Mouse (Mus musculus) hindbrain, embryonic 11.5 days (tissue): ENCODE measurements around the gene Ripply2. TPM values are rescaled to one million over a fixed set of nuclear protein-coding genes. Genes with fewer than 3 reads are reported as not detected.

ENCODE experiments used
- ATAC-seq: fragments of 200-750 bp; cut with Nextera tagmentation; 2 replicates; pipeline ENCODE4 v1.8.0; 2017; ENCODE audit warnings: mild to moderate bottlenecking, moderate TSS enrichment, moderate library complexity; ENCODE audit not compliant: low FRiP score
- DNase-seq: peaks from one replicate; pipeline ENCODE4 v3.0.0-alpha.2; 2015; ENCODE audit warnings: low spot score
- H3K27ac ChIP-seq: fragments of 300-500 bp; sonication (generic); 2 replicates; pipeline ENCODE4 v1.5.1; 2014; ENCODE audit warnings: mild to moderate bottlenecking, low read depth, low read length
- H3K27me3 ChIP-seq: fragments of 300-500 bp; sonication (generic); 2 replicates; pipeline ENCODE4 v1.6.1; 2014; ENCODE audit warnings: mild to moderate bottlenecking, low read length, moderate library complexity, mixed read lengths; ENCODE audit not compliant: control insufficient read depth, insufficient read depth
- H3K36me3 ChIP-seq: fragments of 300-500 bp; sonication (generic); 2 replicates; pipeline ENCODE4 v1.6.1; 2014; ENCODE audit warnings: mild to moderate bottlenecking, low read length, moderate library complexity, mixed read lengths; ENCODE audit not compliant: control insufficient read depth, insufficient read depth
- H3K4me1 ChIP-seq: fragments of 300-500 bp; sonication (generic); replicated peaks from 2 replicates; pipeline ENCODE4 v1.6.1; 2014; ENCODE audit warnings: low read length, mixed read lengths; ENCODE audit not compliant: control insufficient read depth, insufficient read depth
- H3K4me2 ChIP-seq: fragments of 300-500 bp; sonication (generic); replicated peaks from 2 replicates; pipeline ENCODE4 v1.6.1; 2014; ENCODE audit warnings: mild to moderate bottlenecking, low read depth, low read length
- H3K4me3 ChIP-seq: fragments of 300-500 bp; sonication (generic); 2 replicates; pipeline ENCODE4 v1.5.1; 2014; ENCODE audit warnings: low read depth, low read length
- H3K9ac ChIP-seq: fragments of 300-500 bp; sonication (generic); 2 replicates; pipeline ENCODE4 v1.6.1; 2014; ENCODE audit warnings: low read depth, low read length
- H3K9me3 ChIP-seq: fragments of 300-500 bp; sonication (generic); 2 replicates; pipeline ENCODE4 v1.6.1; 2016; ENCODE audit warnings: low read length; ENCODE audit not compliant: control insufficient read depth
- WGBS: fragments of 180-500 bp; shearing (Covaris S2); extraction: QIAGEN DNeasy Blood & Tissue Kit; methylation state at CpG from one replicate; pipeline ENCODE4 v1.1.7; 2014; 5-methylcytosine and 5-hydroxymethylcytosine counted together
- polyA plus RNA-seq: library from polyadenylated mRNA; unstranded; fragments of >200 nt; fragmentation: Nextera tagmentation; extraction: Ambion mirVana; gene quantifications from 2 replicates; pipeline ENCODE4 v1.2.1, GENCODE M21; 2014

The Ripply2 gene
- polyA plus RNA-seq, 1 experiment from 2014 or later: 0.93 TPM

GRCm38 (mm10) chr9:86985105-86985504, 30.2 kb upstream of the Ripply2 start:
- no peak for ATAC-seq
- 72% methylated on average over 6 of the region's 6 CpGs for WGBS
- Histone ChIP-seq H3K4me2 (no peak overlapping the region), H3K4me1 (no peaks in the 10 kb centered on the region; the same call in 1 of the 2 replicates), H3K9me3 (no peaks in the 10 kb centered on the region), H3K27ac (no peak overlapping the region), H3K9ac (no peak overlapping the region), H3K4me3 (no peak overlapping the region), H3K36me3 (no peaks in the 10 kb centered on the region), H3K27me3 (no peaks in the 10 kb centered on the region)
- no peak for DNase-seq

DNA sequence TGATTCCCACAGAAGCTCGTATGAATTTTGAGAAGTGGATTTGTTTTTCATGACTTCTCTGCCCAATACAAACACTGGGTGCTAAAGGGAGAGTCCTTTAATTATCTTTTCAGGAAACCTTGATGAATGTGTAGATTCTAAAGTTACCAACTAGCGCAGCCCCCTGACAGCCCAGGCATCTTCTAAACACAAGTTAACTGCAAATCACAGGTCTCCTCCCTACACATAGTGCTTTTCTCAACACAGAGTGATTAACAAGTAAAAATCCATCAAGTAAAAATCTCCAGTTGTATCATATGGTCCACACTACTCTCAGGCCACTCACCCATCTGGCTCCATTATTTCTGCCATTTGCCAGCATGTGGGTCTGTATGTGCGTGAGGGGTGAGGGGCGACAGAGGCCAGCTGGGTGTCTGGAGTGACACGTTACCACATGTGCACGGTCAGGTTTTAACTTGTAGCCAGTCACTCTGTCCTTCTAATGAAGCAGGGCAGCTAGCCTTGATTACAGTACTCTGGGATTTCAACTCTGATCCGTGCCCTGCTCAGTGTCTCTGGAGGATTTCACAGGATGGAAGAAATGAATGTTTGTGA, 28.5 kb upstream of the Ripply2 start:
- Histone ChIP-seq H3K4me3 (no peak overlapping the region), H3K9ac (no peak overlapping the region), H3K36me3 (no peaks in the 10 kb centered on the region), H3K27me3 (no peaks in the 10 kb centered on the region), H3K4me2 (no peak overlapping the region), H3K4me1 (no peaks in the 10 kb centered on the region; the same call in 1 of the 2 replicates), H3K27ac (no peak overlapping the region), H3K9me3 (no peaks in the 10 kb centered on the region)
- DNase-seq (no peak), ATAC-seq (peak; percentile 57)
- WGBS: 59% methylated on average over 7 of the region's 7 CpGs

GRCm38 (mm10) chr9:86989822-86990221, 25.5 kb upstream of the Ripply2 start:
- Histone ChIP-seq H3K36me3 (no peaks in the 10 kb centered on the region), H3K4me2 (no peak overlapping the region), H3K27ac (no peak overlapping the region), H3K9me3 (no peaks in the 10 kb centered on the region), H3K9ac (no peak overlapping the region), H3K4me3 (no peak overlapping the region), H3K4me1 (no peaks in the 10 kb centered on the region; the same call in 1 of the 2 replicates), H3K27me3 (no peaks in the 10 kb centered on the region)
- ATAC-seq (no peak), DNase-seq (no peak)

DNA sequence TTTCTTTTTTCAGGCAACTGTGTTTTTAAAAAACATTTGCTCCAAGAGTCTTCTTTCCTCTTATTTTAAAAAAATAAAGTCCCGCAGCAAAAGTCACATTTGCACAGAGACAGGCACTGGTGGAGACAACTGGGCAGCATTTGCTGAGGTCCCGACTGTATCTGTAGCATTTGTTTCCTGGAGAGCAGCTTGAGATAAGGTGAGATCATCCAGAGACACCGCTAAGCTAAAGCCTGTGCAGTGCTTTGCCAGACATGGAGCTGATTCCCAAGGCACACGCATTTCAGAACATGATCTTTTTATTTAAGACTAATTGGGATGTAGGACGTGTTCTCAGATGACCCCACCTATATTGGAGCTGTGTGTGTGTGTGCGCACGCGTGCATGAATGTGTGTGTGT, 23.6 kb upstream of the Ripply2 start:
- Histone ChIP-seq H3K9me3 (no peaks in the 10 kb centered on the region), H3K27me3 (no peaks in the 10 kb centered on the region), H3K4me2 (no peak overlapping the region), H3K9ac (no peak overlapping the region), H3K27ac (no peak overlapping the region), H3K4me1 (no peaks in the 10 kb centered on the region; the same call in 1 of the 2 replicates), H3K4me3 (no peak overlapping the region), H3K36me3 (no peaks in the 10 kb centered on the region)
- DNase-seq (no peak), ATAC-seq (no peak)
- WGBS: 85% methylated on average over 8 of the region's 8 CpGs

DNA sequence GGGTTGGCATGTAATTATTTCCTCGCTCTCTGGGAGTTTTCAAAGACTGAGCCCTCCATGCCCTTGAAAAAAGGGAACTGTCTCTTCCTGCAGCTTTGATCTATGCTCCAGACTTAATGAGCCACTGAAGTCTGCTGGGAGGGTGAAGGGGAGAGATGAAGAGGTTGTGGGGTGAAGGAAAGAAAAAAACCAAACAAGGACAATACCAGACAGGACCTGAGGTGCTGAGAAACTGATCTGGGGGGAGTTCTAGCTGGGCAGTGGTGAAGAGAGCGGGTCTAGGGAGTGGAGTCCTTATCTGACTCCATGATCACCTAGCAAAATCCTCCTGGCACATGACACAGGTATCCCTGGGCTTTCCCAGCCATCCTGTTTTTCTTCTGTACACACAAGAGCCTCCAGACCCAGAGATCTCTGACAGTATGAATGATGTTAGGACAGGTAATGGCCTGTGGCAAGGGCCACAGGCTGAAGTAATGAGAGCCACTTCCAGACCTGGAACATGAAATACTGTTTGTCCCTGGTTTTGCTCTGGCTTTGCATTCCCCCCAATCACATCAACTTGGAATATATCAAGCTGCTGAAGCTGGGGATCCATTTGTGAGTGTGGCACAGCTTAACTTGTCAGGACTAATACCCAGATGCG, 18.2 kb upstream of the Ripply2 start:
- Histone ChIP-seq H3K27ac (no peak overlapping the region), H3K4me3 (no peak overlapping the region), H3K9me3 (no peaks in the 10 kb centered on the region), H3K9ac (no peak overlapping the region), H3K27me3 (no peaks in the 10 kb centered on the region), H3K36me3 (no peaks in the 10 kb centered on the region), H3K4me2 (no peak overlapping the region), H3K4me1 (no peaks in the 10 kb centered on the region)
- no peak for ATAC-seq
- 78% methylated on average over 3 of the region's 3 CpGs for WGBS
- DNase-seq: no peak

DNA sequence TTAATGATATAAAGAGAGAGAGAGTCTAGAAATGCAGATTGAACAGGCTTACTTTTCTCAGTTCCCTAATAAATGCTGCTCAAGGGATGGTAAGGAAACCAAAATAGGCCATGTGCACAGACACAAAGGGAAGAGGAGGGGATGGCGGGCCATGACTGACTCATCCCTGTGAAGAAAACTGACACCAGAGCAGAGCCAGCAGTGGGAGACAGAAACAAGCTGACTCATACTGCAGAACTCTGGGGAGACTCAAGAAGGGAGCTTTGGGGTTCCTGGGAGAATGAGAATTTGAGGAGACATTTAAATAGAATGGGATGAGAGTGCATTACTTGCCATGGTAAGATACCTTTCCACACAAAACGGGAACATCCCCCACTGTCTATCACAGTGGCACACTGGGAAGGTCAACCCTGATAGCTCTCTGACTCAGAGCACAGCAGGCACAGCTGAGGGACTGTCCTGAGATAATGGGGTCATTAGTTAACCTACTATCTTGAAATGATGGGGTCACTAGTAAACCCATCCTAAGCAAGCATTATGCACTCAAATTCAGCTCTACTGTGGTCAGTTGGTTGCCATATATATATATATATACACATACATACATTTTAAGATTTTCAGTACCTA, 15.3 kb upstream of the Ripply2 start:
- DNase-seq (no peak), ATAC-seq (no peak)
- no peak overlapping the region for H3K4me2 ChIP-seq
- no peaks in the 10 kb centered on the region for H3K9me3 ChIP-seq
- H3K4me1 ChIP-seq: no peaks in the 10 kb centered on the region
- no peak overlapping the region for H3K4me3 ChIP-seq
- H3K27ac ChIP-seq: no peak overlapping the region
- no peaks in the 10 kb centered on the region for H3K36me3 ChIP-seq
- 64% methylated on average over 2 of the region's 2 CpGs for WGBS
- no peak overlapping the region for H3K9ac ChIP-seq
- no peaks in the 10 kb centered on the region for H3K27me3 ChIP-seq

DNA sequence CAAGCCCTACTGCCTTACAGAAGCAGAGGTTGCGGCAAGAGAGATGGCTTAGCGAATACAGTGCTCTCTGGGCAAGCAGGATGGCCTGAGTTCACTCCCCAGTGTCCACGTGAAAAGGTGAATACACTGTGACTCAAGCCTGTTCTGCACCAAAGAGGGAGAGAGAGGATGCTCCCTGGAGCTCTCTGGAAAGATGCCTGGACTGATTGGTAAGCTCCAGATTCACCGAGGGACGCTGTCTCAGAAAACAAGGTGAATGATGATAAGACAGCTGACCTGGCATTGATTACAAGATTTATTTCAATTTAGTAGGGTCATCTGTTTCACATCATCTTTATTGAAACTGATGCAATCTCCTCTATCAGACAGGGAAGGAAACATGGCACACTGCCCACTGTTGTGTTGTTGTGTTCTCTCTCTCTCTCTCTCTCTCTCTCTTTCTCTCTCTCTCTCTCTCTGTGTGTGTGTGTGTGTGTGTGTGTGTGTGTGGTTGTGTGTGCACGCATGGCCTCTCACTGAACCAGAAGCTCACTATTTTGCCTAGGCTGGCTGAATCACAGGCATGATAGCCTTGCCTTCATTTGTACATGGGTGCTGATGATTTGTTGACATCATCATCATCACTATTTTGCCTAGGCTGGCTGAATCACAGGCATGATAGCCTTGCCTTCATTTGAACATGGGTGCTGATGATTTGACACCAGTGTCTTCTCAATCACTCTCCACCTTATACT, 10.5 kb upstream of the Ripply2 start:
- no peak for ATAC-seq
- Histone ChIP-seq H3K27ac (no peak overlapping the region), H3K27me3 (no peaks in the 10 kb centered on the region), H3K4me1 (no peaks in the 10 kb centered on the region), H3K4me2 (no peak overlapping the region), H3K4me3 (no peak overlapping the region), H3K9ac (no peak overlapping the region), H3K36me3 (no peaks in the 10 kb centered on the region), H3K9me3 (no peaks in the 10 kb centered on the region)
- DNase-seq: no peak
- WGBS: 78% methylated on average over 6 of the region's 6 CpGs

GRCm38 (mm10) chr9:87005435-87005779, 9.9 kb upstream of the Ripply2 start:
- Histone ChIP-seq H3K27me3 (no peaks in the 10 kb centered on the region), H3K9ac (no peak overlapping the region), H3K27ac (no peak overlapping the region), H3K9me3 (no peaks in the 10 kb centered on the region), H3K4me1 (no peaks in the 10 kb centered on the region), H3K4me3 (no peak overlapping the region), H3K4me2 (no peak overlapping the region), H3K36me3 (no peaks in the 10 kb centered on the region)
- no peak for DNase-seq
- 66% methylated on average over 5 of the region's 5 CpGs for WGBS
- ATAC-seq: no peak
